Mouse (Mus musculus) stomach, postnatal 0 days (tissue): ENCODE measurements around the gene Cass4. TPM values are rescaled to one million over a fixed set of nuclear protein-coding genes. Genes with fewer than 3 reads are reported as not detected.

Experiments used
- ATAC-seq: fragments of 200-750 bp; cut with Nextera tagmentation; 2 replicates; pipeline ENCODE4 v1.8.0; 2017; ENCODE audit not compliant: low FRiP score, low TSS enrichment
- DNase-seq: peaks from one replicate; pipeline ENCODE4 v3.0.0-alpha.2; 2016; ENCODE audit warnings: low spot score
- H3K27ac ChIP-seq: fragments of 300-500 bp; sonication (generic); replicated peaks from 2 replicates; pipeline ENCODE4 v1.5.1; 2014; ENCODE audit warnings: mild to moderate bottlenecking, control low read depth
- H3K27me3 ChIP-seq: fragments of 300-500 bp; sonication (generic); 2 replicates; pipeline ENCODE4 v1.6.1; 2014; ENCODE audit warnings: low read length; ENCODE audit not compliant: control insufficient read depth, insufficient read depth
- H3K36me3 ChIP-seq: fragments of 300-500 bp; sonication (generic); 2 replicates; pipeline ENCODE4 v1.6.1; 2014; ENCODE audit warnings: low read length, mixed read lengths; ENCODE audit not compliant: control insufficient read depth, insufficient read depth
- H3K4me1 ChIP-seq: fragments of 300-500 bp; sonication (generic); replicated peaks from 2 replicates; pipeline ENCODE4 v1.6.1; 2014; ENCODE audit warnings: antibody characterized with exemption; ENCODE audit not compliant: control insufficient read depth, insufficient read depth
- H3K4me2 ChIP-seq: fragments of 300-500 bp; sonication (generic); replicated peaks from 2 replicates; pipeline ENCODE4 v1.6.1; 2014; ENCODE audit warnings: low read depth, mild to moderate bottlenecking, control low read depth, moderate library complexity
- H3K4me3 ChIP-seq: fragments of 300-500 bp; sonication (generic); 2 replicates; pipeline ENCODE4 v1.5.1; 2014; ENCODE audit warnings: low read depth, low read length, control low read depth
- H3K9ac ChIP-seq: fragments of 300-500 bp; sonication (generic); 2 replicates; pipeline ENCODE4 v1.6.1; 2014; ENCODE audit warnings: mild to moderate bottlenecking, low read length, control low read depth, mixed read lengths
- H3K9me3 ChIP-seq: fragments of 300-500 bp; sonication (generic); 2 replicates; pipeline ENCODE4 v1.6.1; 2016; ENCODE audit warnings: low read length; ENCODE audit not compliant: control insufficient read depth
- CTCF ChIP-seq: IDR thresholded peaks from 2 replicates; pipeline ENCODE4 v1.5.1; 2016; ENCODE audit warnings: antibody characterized with exemption, low read depth, mild to moderate bottlenecking, moderate library complexity
- EP300 ChIP-seq: optimal IDR thresholded peaks from 2 replicates; pipeline ENCODE3; 2016; ENCODE audit warnings: antibody characterized with exemption
- WGBS: fragments of 180-500 bp; shearing (Covaris S2); extraction: QIAGEN DNeasy Blood & Tissue Kit; methylation state at CpG from one replicate; pipeline ENCODE4 v1.1.7; 2014; 5-methylcytosine and 5-hydroxymethylcytosine counted together
- polyA plus RNA-seq: library from polyadenylated mRNA; unstranded; fragments of >200 nt; fragmentation: Nextera tagmentation; extraction: Ambion mirVana; gene quantifications from 2 replicates; pipeline ENCODE4 v1.2.1, GENCODE M21; 2015

Cass4 gene
- polyA plus RNA-seq, 1 experiment from 2014 or later, result 0.18 TPM

DNA sequence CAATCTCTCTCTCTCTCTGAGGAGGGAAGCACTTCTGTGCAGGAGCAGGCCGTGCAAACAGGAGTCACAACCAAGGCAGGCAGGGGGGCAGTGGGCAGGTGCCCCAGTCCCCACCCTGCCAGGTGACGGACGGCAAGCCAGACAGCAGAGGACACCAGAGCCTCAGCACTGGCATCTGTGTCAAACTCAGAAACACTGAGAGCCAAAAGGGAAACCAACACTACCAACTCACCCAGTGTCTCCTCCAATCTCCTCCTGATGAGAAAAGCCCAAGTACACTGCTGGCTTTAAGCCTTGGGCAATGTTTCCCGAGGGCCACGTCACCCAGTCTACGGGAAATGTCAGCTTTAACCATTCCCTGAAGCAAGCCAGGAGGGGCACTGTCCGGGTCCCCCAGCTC, 30.4 kb upstream of the Cass4 start:
- Histone ChIP-seq H3K36me3 (peaks cover 18% of the 10 kb centered on the region), H3K4me2 (no peak overlapping the region), H3K27me3 (no peaks in the 10 kb centered on the region), H3K9ac (no peak overlapping the region), H3K9me3 (no peaks in the 10 kb centered on the region), H3K4me1 (no peaks in the 10 kb centered on the region), H3K27ac (no peak overlapping the region), H3K4me3 (no peak overlapping the region)
- ATAC-seq (no peak), DNase-seq (no peak)
- TF ChIP-seq EP300 (no peak), CTCF (no peak)
- WGBS, result 82% methylated on average over 7 of the region's 7 CpGs

- peak within 1 kb of the TSS; percentile 83 for H3K27ac ChIP-seq
- H3K4me3 ChIP-seq, result peak within 1 kb of the TSS; percentile 91
- H3K36me3 ChIP-seq, result peaks cover 13% of the 10 kb centered on the region
- TF ChIP-seq EP300, result no peak
- TF ChIP-seq CTCF, result no peak
- peak; percentile 94 for DNase-seq
- no peaks in the 10 kb centered on the region for H3K27me3 ChIP-seq
- H3K4me1 ChIP-seq, result no peaks in the 10 kb centered on the region
- WGBS, result under 1% methylated on average over 66 of the region's 66 CpGs
- peak within 1 kb of the TSS; percentile 94 for H3K9ac ChIP-seq
- peak within 1 kb of the TSS; percentile 84 for H3K4me2 ChIP-seq
- peak; percentile 98 for ATAC-seq
- H3K9me3 ChIP-seq, result no peaks in the 10 kb centered on the region
These were observed 23.0 kb upstream of the Cass4 start, which contains the start of the genes Aurka and Cstf1 for GRCm38 (mm10) chr2:172370411-172371223. Gene Aurka (minus strand): TSS chr2:172370535. Gene Cstf1 (plus strand): TSS chr2:172370681.

GRCm38 (mm10) chr2:172371258-172371657, 22.3 kb upstream of the Cass4 start:
- Histone ChIP-seq H3K4me2 (peak overlapping the region; percentile 73), H3K4me3 (peak overlapping the region; percentile 91), H3K27me3 (no peaks in the 10 kb centered on the region), H3K27ac (peak overlapping the region; percentile 83), H3K36me3 (peaks cover 20% of the 10 kb centered on the region), H3K9me3 (no peaks in the 10 kb centered on the region), H3K4me1 (no peaks in the 10 kb centered on the region), H3K9ac (peak overlapping the region; percentile 94)
- DNase-seq, result no peak
- ATAC-seq, result no peak
- WGBS, result 1% methylated on average over 11 of the region's 11 CpGs
- TF ChIP-seq EP300, result no peak
- no peak for TF ChIP-seq CTCF

DNA sequence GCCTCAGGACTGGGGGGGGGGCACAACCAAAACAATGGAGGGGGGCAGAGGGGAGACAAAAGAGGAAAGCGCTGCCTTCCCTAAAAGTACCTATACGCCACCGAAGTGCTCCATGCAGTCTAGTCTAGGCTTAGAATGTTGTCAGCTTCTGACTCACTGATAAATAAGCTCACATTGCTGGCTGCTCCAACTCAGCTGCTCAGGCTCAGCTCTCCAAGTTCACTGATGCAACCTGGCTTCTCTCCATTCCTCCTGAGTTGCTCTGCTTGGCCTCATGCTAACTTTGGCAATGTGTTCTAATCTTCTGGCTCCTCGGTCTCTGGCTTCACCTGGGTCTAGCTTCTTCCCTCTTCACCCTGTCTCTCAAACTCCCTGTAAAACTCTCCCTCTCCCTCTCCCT, 17.0 kb upstream of the Cass4 start:
- Histone ChIP-seq H3K27ac (no peak overlapping the region), H3K9me3 (no peaks in the 10 kb centered on the region), H3K36me3 (peaks cover 41% of the 10 kb centered on the region), H3K4me3 (no peak overlapping the region), H3K9ac (no peak overlapping the region), H3K4me1 (no peaks in the 10 kb centered on the region), H3K27me3 (no peaks in the 10 kb centered on the region), H3K4me2 (no peak overlapping the region)
- no peak for TF ChIP-seq EP300
- WGBS, result 70% methylated on average over 4 of the region's 4 CpGs
- no peak for DNase-seq
- ATAC-seq, result peak; percentile 68; the same call in 1 of the 2 replicates

- Histone ChIP-seq H3K27me3 (no peaks in the 10 kb centered on the region), H3K9ac (no peak overlapping the region), H3K27ac (0 out of 2 replicates have a peak overlapping the region, but pooled peaks have one; percentile 18), H3K36me3 (peaks cover 46% of the 10 kb centered on the region), H3K9me3 (no peaks in the 10 kb centered on the region), H3K4me1 (no peaks in the 10 kb centered on the region), H3K4me2 (no peak overlapping the region), H3K4me3 (no peak overlapping the region)
- DNase-seq, result no peak
- peak; percentile 66 for ATAC-seq
- TF ChIP-seq EP300 (no peak), CTCF (no peak)
- 51% methylated on average over 5 of the region's 5 CpGs for WGBS
These were observed 16.5 kb upstream of the Cass4 start for GRCm38 (mm10) chr2:172376999-172377515.

DNA sequence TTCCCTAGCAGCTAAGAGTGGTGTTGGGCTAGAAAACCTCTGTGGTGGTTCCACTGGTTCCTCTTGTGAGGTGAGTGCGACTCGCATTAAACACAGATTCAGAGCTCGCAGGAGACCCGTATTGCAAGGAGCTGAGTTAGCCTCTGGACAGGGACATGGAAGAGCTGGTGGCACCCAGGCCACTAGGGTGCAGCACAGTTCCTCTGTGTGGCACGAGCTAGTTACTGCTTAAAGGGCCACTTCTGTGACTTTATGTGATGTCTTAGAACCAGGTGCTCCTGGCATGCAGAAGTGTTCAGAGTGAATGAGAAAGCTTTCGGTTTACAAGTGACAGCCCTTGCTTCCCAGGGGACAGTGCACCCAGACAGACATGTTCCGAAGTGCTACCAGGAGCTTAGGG, 15.3 kb upstream of the Cass4 start:
- Histone ChIP-seq H3K4me2 (no peak overlapping the region), H3K9me3 (no peaks in the 10 kb centered on the region), H3K36me3 (peaks cover 45% of the 10 kb centered on the region), H3K9ac (no peak overlapping the region), H3K4me3 (no peak overlapping the region), H3K4me1 (no peaks in the 10 kb centered on the region), H3K27ac (no peak overlapping the region), H3K27me3 (no peaks in the 10 kb centered on the region)
- ATAC-seq (0 out of 2 replicates have a peak, but pooled peaks have one; percentile 58), DNase-seq (peak; percentile 68)
- peak; percentile 79 for TF ChIP-seq CTCF
- no peak for TF ChIP-seq EP300
- 76% methylated on average over 7 of the region's 7 CpGs for WGBS
